Mouse (Mus musculus): ENCODE results near the gene Gfm1. TPM values are rescaled to one million over a fixed set of nuclear protein-coding genes. Genes with fewer than 3 reads are reported as not detected.

The Gfm1 gene
- total and polyA plus RNA-seq, 2 experiments from 2014 or later = 22.0 to 24.9 TPM

GRCm38 (mm10) chr3:67471408-67472127, 41.7 kb downstream of the Gfm1 start:
- DNase-seq (no peak), ATAC-seq (no peak)
- WGBS = 93% methylated on average over 4 of the region's 4 CpGs
- Histone ChIP-seq H3K27ac (ENCODE audit: low read depth, low read length) (no peak overlapping the region), H3K4me2 (ENCODE audit: low read depth) (no peak overlapping the region), H3K4me1 (ENCODE audit: insufficient read depth) (no peaks in the 10 kb centered on the region), H3K9me3 (ENCODE audit: low read length) (no peaks in the 10 kb centered on the region), H3K27me3 (ENCODE audit: insufficient read depth, low read length) (no peaks in the 10 kb centered on the region), H3K4me3 (ENCODE audit: low read depth, low read length) (no peak overlapping the region), H3K9ac (no peak overlapping the region), H3K36me3 (ENCODE audit: insufficient read depth) (peaks cover 31% of the 10 kb centered on the region)
- TF ChIP-seq CTCF (IDR thresholded peaks at IDR 0.05; ENCODE audit: low read depth) = no peak

DNA sequence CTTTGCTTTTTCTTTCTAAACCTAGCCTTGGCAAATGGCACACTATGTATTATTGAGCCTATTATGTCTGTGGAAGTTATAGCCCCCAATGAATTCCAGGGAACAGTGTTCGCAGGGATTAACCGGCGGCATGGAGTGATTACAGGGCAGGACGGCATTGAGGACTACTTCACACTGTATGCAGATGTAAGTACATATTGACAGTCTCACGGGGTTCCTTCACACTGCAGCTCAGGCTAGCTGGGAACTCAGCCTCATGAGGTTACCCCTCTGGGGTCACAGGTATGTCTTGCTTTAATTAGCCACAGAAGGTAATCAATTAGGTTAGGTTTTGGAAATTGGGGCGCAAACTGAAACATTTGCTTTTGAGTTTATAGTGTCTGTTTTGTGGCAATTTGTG, 43.5 kb downstream of the Gfm1 start:
- Histone ChIP-seq H3K9ac (no peak overlapping the region), H3K27me3 (ENCODE audit: insufficient read depth, low read length) (no peaks in the 10 kb centered on the region), H3K4me1 (ENCODE audit: insufficient read depth) (no peaks in the 10 kb centered on the region), H3K4me2 (ENCODE audit: low read depth) (no peak overlapping the region), H3K27ac (ENCODE audit: low read depth, low read length) (no peak overlapping the region), H3K4me3 (ENCODE audit: low read depth, low read length) (no peak overlapping the region), H3K36me3 (ENCODE audit: insufficient read depth) (peaks cover 28% of the 10 kb centered on the region), H3K9me3 (ENCODE audit: low read length) (no peaks in the 10 kb centered on the region)
- whole genome bisulfite sequencing = 89% methylated on average over 6 of the region's 6 CpGs
- no peak for ATAC-seq
- DNase-seq = no peak
- TF ChIP-seq CTCF (IDR thresholded peaks at IDR 0.05; ENCODE audit: low read depth) = no peak

GRCm38 (mm10) chr3:67479806-67480205, 49.9 kb downstream of the Gfm1 start:
- TF ChIP-seq CTCF (IDR thresholded peaks at IDR 0.05; ENCODE audit: low read depth) = no peak
- WGBS = 94% methylated on average over 11 of the region's 11 CpGs
- no peaks in the 10 kb centered on the region for H3K4me1 ChIP-seq (ENCODE audit: insufficient read depth)
- no peak overlapping the region for H3K4me3 ChIP-seq (ENCODE audit: low read depth, low read length)
- no peak overlapping the region for H3K4me2 ChIP-seq (ENCODE audit: low read depth)
- H3K27me3 ChIP-seq (ENCODE audit: insufficient read depth, low read length) = no peaks in the 10 kb centered on the region
- H3K36me3 ChIP-seq (ENCODE audit: insufficient read depth) = peaks cover 28% of the 10 kb centered on the region
- DNase-seq (no peak), ATAC-seq (no peak)
- H3K27ac ChIP-seq (ENCODE audit: low read depth, low read length) = no peak overlapping the region
- H3K9me3 ChIP-seq (ENCODE audit: low read length) = no peaks in the 10 kb centered on the region
- no peak overlapping the region for H3K9ac ChIP-seq

GRCm38 (mm10) chr3:67482400-67482799, 52.5 kb downstream of the Gfm1 start:
- Histone ChIP-seq H3K9me3 (ENCODE audit: low read length) (no peaks in the 10 kb centered on the region), H3K27ac (ENCODE audit: low read depth, low read length) (no peak overlapping the region), H3K36me3 (ENCODE audit: insufficient read depth) (0 out of 2 replicates have a peak, but pooled peaks cover 10% of the 10 kb centered on the region), H3K4me1 (ENCODE audit: insufficient read depth) (no peaks in the 10 kb centered on the region), H3K4me3 (ENCODE audit: low read depth, low read length) (no peak overlapping the region), H3K9ac (no peak overlapping the region), H3K4me2 (ENCODE audit: low read depth) (no peak overlapping the region), H3K27me3 (ENCODE audit: insufficient read depth, low read length) (no peaks in the 10 kb centered on the region)
- DNase-seq (no peak), ATAC-seq (no peak)
- WGBS = 93% methylated on average over 10 of the region's 10 CpGs
- no peak for TF ChIP-seq CTCF (IDR thresholded peaks at IDR 0.05; ENCODE audit: low read depth)

GRCm38 (mm10) chr3:67485233-67485632, 55.3 kb downstream of the Gfm1 start:
- Histone ChIP-seq H3K4me3 (ENCODE audit: low read depth, low read length) (no peak overlapping the region), H3K9me3 (ENCODE audit: low read length) (no peaks in the 10 kb centered on the region), H3K9ac (no peak overlapping the region), H3K36me3 (ENCODE audit: insufficient read depth) (0 out of 2 replicates have a peak, but pooled peaks cover 3% of the 10 kb centered on the region), H3K4me1 (ENCODE audit: insufficient read depth) (no peaks in the 10 kb centered on the region), H3K27me3 (ENCODE audit: insufficient read depth, low read length) (no peaks in the 10 kb centered on the region), H3K4me2 (ENCODE audit: low read depth) (no peak overlapping the region), H3K27ac (ENCODE audit: low read depth, low read length) (no peak overlapping the region)
- DNase-seq (no peak), ATAC-seq (no peak)
- 76% methylated on average over 2 of the region's 2 CpGs for WGBS
- no peak for TF ChIP-seq CTCF (IDR thresholded peaks at IDR 0.05; ENCODE audit: low read depth)

- no peak overlapping the region for H3K9ac ChIP-seq
- H3K27ac ChIP-seq (ENCODE audit: low read depth, low read length) = no peak overlapping the region
- H3K4me1 ChIP-seq (ENCODE audit: insufficient read depth) = no peaks in the 10 kb centered on the region
- DNase-seq (no peak), ATAC-seq (no peak)
- WGBS = 60% methylated on average over 4 of the region's 4 CpGs
- H3K27me3 ChIP-seq (ENCODE audit: insufficient read depth, low read length) = no peaks in the 10 kb centered on the region
- H3K4me2 ChIP-seq (ENCODE audit: low read depth) = no peak overlapping the region
- H3K9me3 ChIP-seq (ENCODE audit: low read length) = no peaks in the 10 kb centered on the region
- TF ChIP-seq CTCF (IDR thresholded peaks at IDR 0.05; ENCODE audit: low read depth) = no peak
- H3K4me3 ChIP-seq (ENCODE audit: low read depth, low read length) = no peak overlapping the region
- no peaks in the 10 kb centered on the region for H3K36me3 ChIP-seq (ENCODE audit: insufficient read depth)
These were observed 60.3 kb downstream of the Gfm1 start for GRCm38 (mm10) chr3:67490156-67490555.

DNA sequence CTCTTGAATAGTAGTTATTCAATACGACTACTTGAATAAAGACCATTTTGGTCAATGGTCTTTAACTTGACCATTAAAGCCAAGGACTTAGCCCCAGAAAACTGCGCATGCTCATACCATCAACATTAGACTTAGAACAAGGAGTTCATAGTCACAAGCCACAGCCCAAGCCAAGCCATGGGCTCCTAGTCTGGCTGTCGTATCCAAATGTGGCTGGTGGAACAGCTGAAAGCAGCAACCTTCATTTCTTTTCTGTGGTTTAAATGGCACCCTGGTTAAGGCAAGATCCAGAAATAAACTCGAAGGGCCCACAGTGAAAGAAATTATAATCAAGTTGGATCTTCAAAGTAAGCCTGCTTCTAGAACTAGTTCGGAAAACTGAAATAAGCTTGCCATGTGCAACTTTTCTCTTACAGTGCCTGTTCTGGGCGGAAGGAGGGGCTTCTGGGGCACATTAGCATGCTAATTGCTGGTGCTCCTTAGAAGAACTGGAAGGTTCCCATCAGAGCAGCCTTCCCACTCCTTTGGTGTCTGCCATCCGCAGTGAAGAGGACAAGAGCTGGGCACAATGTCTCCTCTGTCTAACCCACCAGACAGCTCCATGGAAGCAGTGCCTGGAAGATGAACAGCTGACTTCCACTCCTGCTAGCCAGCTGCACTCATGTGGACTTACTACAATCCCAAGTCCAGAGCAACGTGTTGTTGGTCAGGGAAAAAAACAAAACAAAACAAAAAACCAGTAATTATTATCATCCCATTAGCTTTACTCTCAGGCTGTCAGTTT, 62.4 kb downstream of the Gfm1 start:
- WGBS = 68% methylated on average over 8 of the region's 8 CpGs
- Histone ChIP-seq H3K36me3 (ENCODE audit: insufficient read depth) (no peaks in the 10 kb centered on the region), H3K4me2 (ENCODE audit: low read depth) (no peak overlapping the region), H3K27me3 (ENCODE audit: insufficient read depth, low read length) (no peaks in the 10 kb centered on the region), H3K27ac (ENCODE audit: low read depth, low read length) (no peak overlapping the region), H3K4me3 (ENCODE audit: low read depth, low read length) (no peak overlapping the region), H3K9ac (no peak overlapping the region), H3K9me3 (ENCODE audit: low read length) (no peaks in the 10 kb centered on the region), H3K4me1 (ENCODE audit: insufficient read depth) (no peaks in the 10 kb centered on the region)
- DNase-seq (peak; percentile 11), ATAC-seq (peak; percentile 85)
- TF ChIP-seq CTCF (IDR thresholded peaks at IDR 0.05; ENCODE audit: low read depth) = no peak

All from forebrain, postnatal 0 days (tissue).